Mouse (Mus musculus) heart, adult 8-10 months (tissue): ENCODE data around the gene Oasl1. TPM values are rescaled to one million over a fixed set of nuclear protein-coding genes. Genes with fewer than 3 reads are reported as not detected.

Experiments
- DNase-seq: peaks from one replicate; pipeline ENCODE4 v3.0.0; 2022; ENCODE audit warnings: low spot score
- total RNA-seq, 4 experiments: library from RNA; stranded (reverse); gene quantifications; 2 replicates each; pipeline ENCODE4 v1.2.4; 2022

The Oasl1 gene
- total RNA-seq, 4 experiments from 2014 or later, result 0.44 to 0.72 (median 0.59) TPM

DNA sequence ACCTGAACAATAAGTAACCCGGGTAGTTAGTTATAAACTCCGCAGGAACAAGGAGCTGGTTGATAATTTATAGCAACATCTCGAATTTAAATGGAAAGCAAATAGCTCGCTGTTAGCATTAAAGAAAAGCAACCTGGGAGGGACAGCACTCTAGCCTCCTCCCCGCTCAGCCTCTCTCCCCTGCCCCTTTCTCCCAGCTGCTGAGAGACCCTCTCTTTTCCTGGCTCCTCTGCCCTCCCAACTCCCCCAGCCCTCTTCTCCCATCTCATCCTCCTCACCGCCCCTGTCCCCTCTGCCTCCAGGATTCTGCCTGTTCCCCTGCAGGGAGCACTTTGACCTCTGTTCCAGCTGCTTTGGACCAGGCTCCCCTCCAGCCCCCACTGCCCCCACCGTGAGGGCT is 45.6 kb downstream of the Oasl1 start:
- no peak for DNase-seq

DNA sequence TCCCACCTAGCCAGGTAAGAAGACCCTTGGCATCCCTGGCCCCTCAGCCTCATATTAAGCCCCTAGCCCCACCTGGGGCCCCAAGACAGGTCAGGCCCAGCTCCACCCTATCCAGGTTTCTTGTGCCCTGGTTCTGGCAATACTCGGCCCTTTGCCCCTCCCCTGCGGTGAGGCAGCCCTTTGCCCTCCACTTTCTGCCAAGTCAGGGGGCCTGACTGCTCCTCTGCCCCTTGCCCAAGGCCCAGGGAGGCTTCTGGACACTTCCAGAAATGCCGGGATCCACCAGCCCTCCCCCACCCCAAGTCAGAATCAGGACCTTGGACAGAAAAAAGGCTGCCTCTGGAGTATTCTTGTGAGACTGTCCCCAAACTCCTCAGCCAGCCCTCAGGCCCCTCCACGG is 46.0 kb downstream of the Oasl1 start:
- DNase-seq, result no peak

DNA sequence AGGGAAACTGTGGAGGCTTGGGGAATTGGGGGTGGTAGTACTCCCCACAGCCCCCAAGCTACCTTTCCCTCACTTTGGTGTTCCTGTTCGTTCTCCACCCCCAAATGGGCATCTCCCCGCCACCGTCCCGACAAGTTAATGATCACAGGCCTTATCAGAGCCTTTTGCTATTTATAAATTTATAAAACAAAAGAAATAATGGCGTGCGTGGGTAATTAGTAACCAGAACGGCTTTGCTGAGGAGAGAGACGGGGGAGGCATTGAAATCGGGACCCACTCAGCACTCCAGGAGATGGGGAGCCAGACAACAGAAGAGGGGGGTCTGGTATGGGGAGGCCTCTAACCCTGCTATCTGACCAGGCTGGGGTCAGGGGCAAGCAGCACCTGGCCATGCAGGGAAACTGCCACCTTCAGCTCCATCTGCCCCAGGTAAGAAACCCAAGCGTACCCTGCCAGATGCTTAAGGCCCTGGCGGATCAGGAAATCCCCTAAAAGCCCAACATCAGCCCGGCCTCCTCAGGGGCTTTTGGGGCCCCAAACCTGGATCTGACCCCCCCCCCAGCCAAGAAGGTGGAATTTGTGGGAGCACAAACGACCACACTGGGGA is 46.7 kb downstream of the Oasl1 start:
- no peak for DNase-seq

DNA sequence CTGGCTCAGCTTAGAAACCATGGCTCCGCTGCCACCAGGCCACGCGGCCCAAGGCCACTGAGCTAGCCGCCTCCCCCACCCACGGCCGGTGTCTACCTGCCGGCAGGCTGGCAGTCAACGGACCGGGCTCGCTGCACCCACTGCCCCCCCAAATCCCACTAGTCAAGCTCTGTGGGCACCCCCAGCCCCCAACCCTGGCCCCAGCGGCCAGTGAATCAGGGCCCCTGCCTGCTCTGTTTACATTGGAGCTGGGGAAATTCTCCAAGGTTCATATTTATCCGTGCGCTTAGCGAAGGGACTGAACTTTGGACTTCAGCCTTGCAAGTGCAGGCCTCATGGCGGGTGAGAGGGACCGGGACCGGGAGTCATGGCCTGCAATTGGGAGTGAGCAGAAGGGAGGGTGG is 47.8 kb downstream of the Oasl1 start, which contains the start of gene Hnf1a:
TSS of gene Hnf1a (minus strand) at position 271 of the 404 bp plus-strand sequence.
- no peak for DNase-seq

DNA sequence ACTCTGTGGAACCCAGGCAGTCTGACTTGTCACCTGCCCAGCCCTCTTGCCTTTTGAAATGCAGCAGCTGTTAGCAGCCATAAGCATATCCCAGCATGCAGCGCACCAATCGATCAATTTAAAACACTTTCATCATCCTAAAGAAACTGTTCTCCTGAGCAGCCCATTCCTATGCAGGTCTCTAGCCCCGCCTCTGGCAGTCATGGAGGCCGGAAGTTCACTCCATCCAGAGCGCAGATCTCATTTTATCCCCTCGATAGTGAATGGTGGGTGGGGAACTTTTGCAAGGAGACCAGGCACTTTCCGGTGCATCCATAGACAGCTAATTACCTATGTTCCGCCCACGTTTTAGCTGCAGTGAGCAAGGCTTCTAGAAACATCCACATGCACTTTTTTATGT is 49.2 kb downstream of the Oasl1 start:
- no peak for DNase-seq

DNA sequence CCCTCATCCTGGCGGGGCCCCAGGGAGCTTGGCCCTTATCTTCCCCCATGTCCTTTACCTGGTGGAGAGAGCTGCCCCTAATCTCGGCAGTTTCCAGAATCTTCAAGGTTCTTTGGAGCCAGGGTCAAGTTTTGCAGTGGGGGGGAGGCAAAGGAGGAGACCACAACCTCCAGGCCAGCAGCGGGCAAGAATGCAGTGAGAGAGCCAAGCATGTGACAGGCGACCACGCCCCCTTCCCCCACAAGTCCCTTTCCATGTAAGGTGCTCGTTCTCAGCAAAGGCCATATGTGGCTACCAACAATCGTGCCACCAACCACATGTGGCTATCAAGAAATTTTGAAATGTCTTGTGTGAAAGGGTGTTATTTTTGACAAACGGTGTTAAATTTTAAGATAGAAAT is 50.1 kb downstream of the Oasl1 start:
- DNase-seq, result no peak

DNA sequence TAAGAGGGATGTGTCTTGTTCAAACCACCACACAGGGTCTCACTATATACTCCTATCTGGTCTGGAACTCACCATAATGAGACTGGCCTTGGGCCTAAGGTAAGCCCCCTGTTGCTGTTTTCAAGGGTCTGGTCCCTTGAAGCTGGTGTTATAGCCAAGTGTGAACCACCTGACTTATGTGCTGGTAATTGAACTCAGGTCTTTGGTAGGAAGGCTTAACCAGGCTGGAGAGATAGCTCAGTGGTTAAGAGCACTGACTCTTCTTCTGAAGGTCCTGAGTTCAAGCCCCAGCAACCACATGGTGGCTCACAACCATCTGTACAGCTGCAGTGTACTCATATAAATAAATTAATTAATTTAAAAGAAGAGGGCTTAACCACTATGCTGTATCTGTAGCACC is 53.9 kb downstream of the Oasl1 start:
- no peak for DNase-seq

DNA sequence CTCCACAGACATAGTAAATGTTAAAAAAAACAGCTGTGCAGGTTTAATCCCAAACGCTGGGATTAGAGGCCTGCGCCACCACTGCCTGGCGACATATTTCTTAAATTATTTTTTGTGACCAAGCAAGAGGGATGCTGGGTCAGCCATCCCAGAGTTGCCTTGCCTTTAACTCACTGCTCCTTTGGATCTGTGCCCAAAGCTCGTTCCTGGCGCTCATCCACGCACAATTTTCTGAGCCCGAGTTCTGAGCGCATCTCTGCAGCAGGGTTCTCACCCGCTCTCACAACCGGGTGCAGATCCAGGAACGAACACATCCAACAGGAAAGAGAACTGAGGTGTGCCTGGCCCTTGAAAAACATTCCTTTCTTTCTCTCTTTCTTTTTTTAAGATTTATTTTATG is 55.4 kb downstream of the Oasl1 start:
- no peak for DNase-seq

DNA sequence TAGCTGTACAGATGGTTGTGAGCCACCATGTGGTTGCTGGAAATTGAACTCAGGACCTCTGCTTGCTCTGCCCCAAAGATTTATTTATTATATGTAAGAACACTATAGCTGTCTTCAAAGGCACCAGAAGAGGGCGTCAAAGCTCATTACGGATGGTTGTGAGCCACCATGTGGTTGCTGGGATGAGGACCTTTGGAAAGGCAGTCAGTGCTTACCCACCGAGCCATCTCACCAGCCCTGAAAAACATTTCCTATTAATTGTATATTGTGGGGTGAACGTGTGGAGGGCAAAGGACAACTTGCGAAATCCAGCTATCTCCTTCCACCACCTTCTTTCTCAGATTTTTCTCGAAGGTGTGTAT is 55.8 kb downstream of the Oasl1 start:
- DNase-seq, result no peak

DNA sequence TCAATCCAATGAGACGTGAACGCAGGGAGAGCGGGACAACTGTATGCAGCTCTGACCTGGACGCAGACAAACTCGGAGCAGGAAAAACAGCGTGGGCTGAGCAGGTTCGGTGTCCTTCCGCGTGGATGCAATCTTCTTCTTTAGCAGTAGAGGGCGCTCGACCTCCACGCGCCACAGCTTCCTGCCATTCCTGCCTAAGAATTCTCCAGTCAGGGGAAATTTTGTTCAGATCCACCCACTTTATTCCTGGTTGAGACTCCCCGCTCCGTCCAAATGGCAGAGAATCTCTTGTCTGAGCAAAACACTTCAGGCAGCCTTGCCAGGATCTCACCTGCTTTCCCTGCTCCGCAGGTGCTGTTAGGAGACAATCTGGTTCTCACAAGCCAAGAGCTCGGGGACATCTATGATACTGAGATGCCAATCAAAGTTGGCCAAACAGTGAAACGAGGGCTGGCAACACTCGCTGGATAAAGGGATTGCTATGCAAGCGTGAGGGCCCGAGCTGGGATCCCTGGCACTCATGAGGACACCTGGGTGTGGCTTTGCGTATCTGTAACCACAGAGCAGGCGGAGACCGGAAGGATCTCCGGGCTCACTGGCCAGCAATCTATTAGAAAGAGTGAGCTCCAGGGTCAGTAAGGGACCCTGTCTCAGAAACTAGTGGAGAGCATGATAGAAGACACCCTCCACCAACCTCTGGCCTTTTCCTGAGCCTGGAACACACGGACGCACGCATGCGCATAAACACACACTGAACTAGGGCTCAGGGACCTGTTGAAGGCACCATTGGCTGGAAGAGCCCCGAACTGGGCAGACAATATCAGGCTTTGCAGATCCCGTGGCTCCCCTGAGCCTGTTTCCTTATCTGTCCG is 56.4 kb downstream of the Oasl1 start:
- DNase-seq, result peak; percentile 82

DNA sequence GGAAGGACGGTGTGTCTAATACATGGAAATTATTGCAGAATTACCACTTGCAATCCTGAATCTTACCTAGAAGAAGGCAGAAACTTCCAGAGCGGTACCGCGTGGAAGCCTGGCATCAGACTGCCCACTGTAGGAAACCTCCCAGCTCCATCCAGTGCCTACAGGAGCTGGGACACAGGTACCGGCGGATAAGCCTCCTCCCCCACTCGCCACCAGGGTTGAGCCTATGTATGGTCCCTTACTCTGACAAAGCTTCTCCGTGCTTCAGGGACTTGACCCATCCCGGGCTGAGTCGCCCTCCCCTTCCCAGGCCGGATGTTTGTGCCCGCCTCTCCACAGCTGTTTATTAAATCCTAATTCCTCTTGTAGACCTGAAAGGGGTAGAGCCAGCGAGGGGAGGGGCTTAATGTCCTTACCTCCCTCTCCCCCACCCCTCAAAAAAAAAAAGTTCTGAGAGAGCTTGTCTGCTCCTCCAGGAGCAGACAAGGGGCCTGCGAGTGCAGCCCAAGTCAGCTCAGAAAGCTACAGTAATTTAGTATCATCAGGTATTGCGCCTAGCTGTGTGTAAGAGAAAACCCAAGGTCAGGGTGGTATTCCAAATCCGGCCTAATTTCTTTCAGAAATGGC is 57.2 kb downstream of the Oasl1 start:
- peak; percentile 21 for DNase-seq

DNA sequence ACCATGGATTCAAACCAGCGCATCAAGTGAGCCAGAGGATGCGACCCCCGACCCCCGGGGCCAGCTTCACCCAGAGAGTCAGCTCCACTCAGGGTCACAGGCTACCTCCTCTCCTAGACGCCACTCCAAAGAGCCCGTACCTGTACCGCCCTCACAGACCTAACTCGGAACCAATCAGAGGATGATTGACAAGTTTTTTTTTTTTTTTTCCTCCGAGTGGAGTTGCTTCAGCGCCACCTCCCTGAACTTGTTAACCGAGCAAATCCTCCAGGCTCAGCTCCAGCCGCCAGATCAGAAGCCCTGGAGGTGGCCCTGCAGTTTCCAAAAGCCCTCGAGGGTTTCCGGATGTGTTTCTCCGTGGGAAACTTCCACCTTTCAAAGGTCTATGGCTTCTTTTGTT is 59.0 kb downstream of the Oasl1 start:
- no peak for DNase-seq

DNA sequence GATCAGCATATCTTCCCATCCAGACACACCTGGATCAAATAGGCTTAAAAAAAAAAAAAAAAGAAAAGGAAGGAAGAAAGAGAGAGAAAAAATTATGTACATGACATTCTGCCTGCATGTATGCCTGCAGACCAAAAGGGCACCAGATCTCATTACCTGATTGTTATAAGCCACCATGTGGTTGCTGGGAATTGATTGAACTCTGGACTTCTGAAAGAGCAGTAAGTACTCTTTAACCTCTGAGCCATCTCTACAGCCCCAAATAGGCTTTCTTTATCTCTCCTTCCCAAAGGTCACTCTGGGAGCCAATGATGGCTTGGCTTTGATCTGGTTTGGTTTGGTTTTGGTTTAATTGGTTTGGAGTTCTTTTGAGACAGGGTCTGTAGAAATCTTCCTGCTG is 62.0 kb downstream of the Oasl1 start:
- DNase-seq, result no peak

Other genes starting within 250 kb of the Oasl1 start
- 10 to 100 TPM; 18.4 to 19.2 (median 18.5) TPM for gene Gltp, start 232.3 kb upstream of the Oasl1 start, total RNA-seq
- 1 to 10 TPM; 4.2 to 5.0 (median 4.9) TPM for gene Tchp, start 215.5 kb upstream of the Oasl1 start, total RNA-seq
- 10 to 100 TPM; 28.0 to 34.3 (median 30.1) TPM for gene Ankrd13a, start 148.6 kb upstream of the Oasl1 start, total RNA-seq
- gene Git2, start 147.7 kb upstream of the Oasl1 start, total RNA-seq, result 10 to 100 TPM; 27.9 to 34.6 (median 30.5) TPM
- 1 to 10 TPM; 3.6 to 6.3 (median 4.7) TPM for gene 1500011B03Rik, start 99.8 kb upstream of the Oasl1 start, total RNA-seq
- gene 4930519G04Rik, start 69.6 kb upstream of the Oasl1 start, total RNA-seq, result not detected
- not detected for gene Gm9936, start 64.6 kb upstream of the Oasl1 start, total RNA-seq
- gene Oasl2, start 26.3 kb upstream of the Oasl1 start, total RNA-seq, result 1 to 10 TPM; 3.5 to 4.6 (median 4.3) TPM
- 10 to 100 TPM; 20.5 to 31.0 (median 28.6) TPM for gene 2210016L21Rik, start 18.9 kb downstream of the Oasl1 start, total RNA-seq
- gene Hnf1a, start 47.9 kb downstream of the Oasl1 start, total RNA-seq, result not detected
- 10 to 100 TPM; 26.3 to 31.9 (median 29.0) TPM for gene Sppl3, start 87.9 kb downstream of the Oasl1 start, total RNA-seq
- gene Gm10401, start 175.1 kb downstream of the Oasl1 start, total RNA-seq, result not detected
- gene Acads, start 196.1 kb downstream of the Oasl1 start, total RNA-seq, result 100 to 1,000 TPM; 225 to 279 (median 244) TPM
- 10 to 100 TPM; 11.8 to 18.5 (median 14.5) TPM for gene Unc119b, start 211.7 kb downstream of the Oasl1 start, total RNA-seq
- 10 to 100 TPM; 75.2 to 88.5 (median 78.8) TPM for gene Mlec, start 234.9 kb downstream of the Oasl1 start, total RNA-seq